Mouse (Mus musculus) retina, adult 2 months (tissue): Measurements from ENCODE around the gene 6820408C15Rik.

Experiments used
- DNase-seq: peaks from one replicate; pipeline ENCODE4 v3.0.0-alpha.2; 2012; ENCODE audit warnings: low read depth, low spot score

Gene 6820408C15Rik

GRCm38 (mm10) chr2:152470973-152471372 is 55.6 kb downstream of the 6820408C15Rik start:
- peak; percentile 18 for DNase-seq

DNA sequence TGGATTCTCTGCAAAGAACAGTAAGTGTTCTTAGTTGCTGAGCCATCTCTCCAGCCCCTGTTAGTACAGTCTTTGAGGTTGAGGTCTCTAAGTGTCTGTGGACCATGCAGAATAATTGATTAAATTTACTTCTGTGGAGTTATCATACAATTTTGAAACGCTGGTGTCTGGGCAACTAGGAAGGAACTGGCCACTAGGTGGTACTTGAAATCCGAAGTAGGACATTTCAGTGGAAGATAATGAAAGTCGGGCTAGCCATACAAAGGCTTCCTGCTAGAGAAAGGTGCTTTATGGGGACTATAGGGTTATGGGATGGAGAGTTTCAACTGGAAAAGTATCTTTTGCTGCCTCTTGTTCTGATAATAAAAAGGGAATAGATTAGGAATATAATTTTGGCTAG is 57.0 kb downstream of the 6820408C15Rik start:
- no peak for DNase-seq

GRCm38 (mm10) chr2:152476763-152477162 is 61.4 kb downstream of the 6820408C15Rik start, which contains the start of gene Defb20:
Gene Defb20, plus strand, starts transcription at chr2:152477063.
- DNase-seq, result no peak

- DNase-seq, result no peak
Observed at GRCm38 (mm10) chr2:152480881-152481280, 65.5 kb downstream of the 6820408C15Rik start.

DNA sequence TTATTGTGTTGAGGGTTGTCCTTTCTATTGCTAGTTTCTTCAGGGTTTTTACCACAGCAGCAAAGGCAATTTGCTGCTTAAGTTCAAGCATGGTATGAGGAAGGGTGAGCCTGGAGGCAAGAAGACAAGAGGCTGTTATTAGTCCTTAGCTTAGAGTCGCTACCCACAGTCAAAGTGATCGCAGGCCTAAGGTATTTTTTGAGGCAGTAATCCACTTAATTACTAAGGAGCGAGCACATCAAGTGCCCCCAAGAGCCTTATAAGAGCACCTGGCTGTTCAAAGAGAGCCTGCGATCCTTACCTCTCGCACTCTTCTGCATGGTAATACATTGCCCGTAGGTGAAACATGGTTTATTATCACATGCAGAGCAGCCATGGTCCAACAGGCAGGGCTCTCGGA is 66.3 kb downstream of the 6820408C15Rik start:
- DNase-seq, result no peak

GRCm38 (mm10) chr2:152487024-152487423 is 71.6 kb downstream of the 6820408C15Rik start:
- DNase-seq, result no peak

- no peak for DNase-seq
Observed at GRCm38 (mm10) chr2:152490038-152490437, 74.7 kb downstream of the 6820408C15Rik start, which contains the start of gene Defb22. Gene Defb22, minus strand, starts transcription at chr2:152490138.

DNA sequence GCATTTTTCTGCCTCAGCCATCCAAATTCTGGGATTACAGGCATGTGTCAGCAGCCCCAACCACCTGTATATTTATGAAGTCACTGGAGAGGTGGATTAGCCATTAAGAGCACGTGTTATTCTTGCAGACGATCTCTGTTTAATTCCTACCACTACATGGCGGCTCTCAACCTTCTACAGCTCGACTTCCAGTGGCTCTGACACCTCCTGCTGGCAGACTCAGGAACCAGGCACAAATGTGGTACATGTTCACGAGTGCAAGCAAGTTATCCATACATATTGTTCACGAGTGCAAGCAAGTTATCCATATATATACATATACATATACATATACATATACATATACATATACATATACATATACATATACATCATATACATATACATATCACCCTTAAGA is 77.8 kb downstream of the 6820408C15Rik start:
- no peak for DNase-seq
